Mouse (Mus musculus) kidney, postnatal 4 days (tissue): Measurements from ENCODE around the gene Trank1.

Experiments used
- DNase-seq, 2 experiments: peaks; one replicate each; pipeline ENCODE4 v3.0.0; 2021; ENCODE audit warnings: mixed read lengths in 2 of 2

Gene Trank1

GRCm38 (mm10) chr9:111428698-111429362 lies 117.3 kb downstream of the Trank1 start:
- no peak for DNase-seq

- DNase-seq = no peak
These were observed 117.8 kb downstream of the Trank1 start for GRCm38 (mm10) chr9:111429363-111429750.

GRCm38 (mm10) chr9:111435429-111435828 lies 123.9 kb downstream of the Trank1 start:
- no peak for DNase-seq

- DNase-seq = peak; percentile 66 to 79
These were observed 127.6 kb downstream of the Trank1 start, which contains the start of gene Dclk3 for GRCm38 (mm10) chr9:111438904-111439835. Dclk3 (plus strand) TSS chr9:111439081.

- DNase-seq = no peak
These were observed 128.3 kb downstream of the Trank1 start for GRCm38 (mm10) chr9:111439836-111440201.

GRCm38 (mm10) chr9:111440446-111440845 lies 128.9 kb downstream of the Trank1 start:
- peak in 1 of 2 experiments; percentile 33 for DNase-seq

GRCm38 (mm10) chr9:111441151-111441550 lies 129.6 kb downstream of the Trank1 start:
- peak in 1 of 2 experiments; percentile 39 for DNase-seq
